Mouse (Mus musculus) cerebellum, postnatal 36 days (tissue): Measurements from ENCODE around the gene Prpf18.

Source experiments
- DNase-seq, 2 experiments: peaks; one replicate each; pipeline ENCODE4 v3.0.0; 2021 to 2022; ENCODE audit warnings: mixed read lengths in 2 of 2

Prpf18 gene

DNA sequence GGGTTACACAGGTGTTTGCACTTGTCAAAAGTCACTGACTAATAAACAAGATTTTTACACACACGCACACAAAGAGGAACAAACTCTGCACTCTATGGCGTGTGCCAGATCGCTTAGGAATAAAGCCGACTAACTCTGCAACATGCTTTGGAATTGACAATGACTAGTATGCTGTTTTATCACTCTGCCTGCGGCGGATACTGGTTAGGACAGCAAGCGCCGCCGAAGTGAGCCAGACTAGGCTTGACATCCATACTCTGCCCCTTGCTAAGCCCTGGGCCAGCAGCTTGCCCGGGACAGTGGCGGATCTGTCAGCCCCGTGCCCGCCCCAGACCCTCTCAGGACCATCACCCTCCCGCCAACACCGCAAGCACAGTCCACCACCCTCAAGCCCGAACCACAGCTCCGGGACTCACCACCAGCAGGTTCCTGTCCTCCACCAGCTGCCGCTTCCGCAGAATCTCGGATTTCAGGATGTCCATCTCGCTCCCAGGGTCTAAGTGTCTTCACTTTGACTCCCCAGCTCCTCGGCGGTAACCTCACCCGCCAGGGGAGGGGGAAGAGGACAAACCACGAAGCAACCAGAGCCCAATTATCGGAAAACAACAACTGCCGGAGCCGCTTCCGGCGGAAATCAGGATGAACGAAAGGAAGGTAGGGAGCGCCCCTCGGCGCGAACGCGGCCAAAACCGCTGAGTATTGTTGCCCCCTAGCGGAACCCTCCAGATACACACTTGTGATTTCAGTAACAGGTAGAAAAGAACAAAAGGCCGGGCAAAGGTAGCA, at the start of gene Prpf18:
Gene Prpf18, minus strand, starts transcription at position 614 of the 786 bp plus-strand sequence.
- DNase-seq = peak; percentile 87 to 92

GRCm38 (mm10) chr2:4679886-4680285, 28.0 kb upstream of the Prpf18 start:
- DNase-seq = no peak

DNA sequence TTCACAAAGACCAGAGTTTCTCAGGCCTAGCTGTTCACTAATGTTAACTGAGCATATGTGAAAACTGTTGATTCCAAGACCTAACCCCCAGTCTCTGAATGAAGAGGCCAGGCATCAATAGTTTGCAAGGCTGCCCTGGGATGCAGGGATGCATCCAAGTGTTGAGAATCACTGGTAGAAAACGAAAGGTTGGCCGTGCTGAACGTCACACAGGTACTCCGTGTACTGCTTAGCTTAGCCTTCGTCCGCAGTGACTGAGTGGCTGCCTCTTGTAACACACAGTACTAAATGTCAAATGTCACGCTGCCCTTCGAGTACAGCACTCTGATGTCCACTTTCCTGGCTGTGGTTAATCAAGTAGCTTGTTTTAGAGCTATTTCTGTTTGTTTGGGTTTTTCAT, 19.7 kb upstream of the Prpf18 start:
- no peak for DNase-seq

DNA sequence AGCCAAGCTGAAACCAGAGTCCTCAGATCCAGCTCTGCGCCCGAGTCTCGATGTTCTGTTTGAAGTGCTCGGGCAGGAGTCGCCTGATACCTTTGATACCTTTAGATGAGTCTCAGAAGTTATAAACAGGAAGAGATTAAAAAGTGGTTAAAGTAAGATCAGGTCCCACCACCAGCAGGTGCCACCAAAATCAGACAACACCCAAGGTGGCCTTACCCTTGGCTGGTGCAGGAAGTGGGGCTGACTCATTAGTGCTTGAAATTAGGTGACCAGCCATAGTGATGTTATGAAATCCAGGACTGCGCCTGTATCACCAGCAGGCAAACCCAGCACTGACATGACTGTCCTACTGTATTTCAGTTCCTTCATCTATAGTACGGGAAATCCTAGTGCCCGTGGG, 17.8 kb upstream of the Prpf18 start:
- no peak for DNase-seq

DNA sequence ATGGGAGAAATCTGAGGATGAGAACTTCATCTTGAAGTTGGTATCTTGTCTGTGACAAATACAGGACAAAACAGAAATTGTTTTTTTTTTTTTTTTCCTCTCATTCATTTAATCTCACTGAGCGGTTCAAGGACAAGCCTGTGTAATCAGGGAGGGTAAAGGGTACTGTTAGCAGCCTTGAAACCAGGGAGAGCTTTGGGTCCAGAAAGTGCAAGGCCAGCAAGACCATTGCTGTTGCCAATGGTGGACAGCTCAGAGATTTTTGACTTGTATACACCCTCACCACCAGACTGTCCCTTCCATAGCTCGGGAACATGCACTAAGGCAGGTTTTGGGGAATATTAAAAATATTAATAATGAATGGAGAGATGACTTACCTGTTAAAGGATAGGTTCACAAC, 16.7 kb upstream of the Prpf18 start:
- no peak for DNase-seq

GRCm38 (mm10) chr2:4660677-4661076, 8.8 kb upstream of the Prpf18 start:
- no peak for DNase-seq

DNA sequence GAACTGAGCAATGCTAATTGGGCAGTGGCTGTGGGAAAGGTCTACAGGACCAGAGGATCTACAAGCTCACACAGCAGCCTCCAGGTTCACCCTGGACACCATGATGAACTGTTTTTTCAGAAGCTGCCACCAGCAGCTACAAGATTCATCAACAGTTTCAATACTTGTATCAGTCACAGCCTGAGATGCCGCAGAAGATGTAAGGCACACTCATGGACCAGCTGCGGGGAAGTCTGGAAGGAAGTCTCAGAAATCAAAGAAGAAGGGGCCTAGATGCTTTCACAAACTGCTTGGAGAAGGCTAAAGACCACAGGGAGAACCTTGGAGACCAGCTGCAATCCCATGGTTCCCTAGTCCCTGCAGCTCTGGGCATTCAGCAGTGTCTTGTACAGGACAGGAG, 2.3 kb downstream of the Prpf18 start:
- DNase-seq = no peak

DNA sequence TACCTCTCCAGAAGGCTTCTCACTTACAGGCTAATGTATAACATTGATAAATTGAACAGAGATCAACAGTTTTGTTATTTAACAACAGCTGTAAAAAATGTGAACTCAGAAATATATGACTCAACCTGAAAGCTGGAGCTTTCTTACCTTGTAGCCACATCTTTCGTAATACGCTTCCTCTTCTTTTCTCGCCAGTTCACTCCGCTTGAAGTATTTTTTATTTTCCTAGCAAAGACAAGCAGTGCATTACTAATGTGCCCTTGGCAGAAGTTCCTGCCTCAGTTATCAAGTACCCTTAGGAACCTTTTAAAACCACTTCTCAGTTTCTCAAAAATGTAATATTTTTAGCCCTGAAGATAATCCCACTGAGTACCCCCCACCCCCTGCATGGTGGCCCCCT, 3.8 kb downstream of the Prpf18 start:
- DNase-seq = no peak

GRCm38 (mm10) chr2:4645066-4645465, 6.8 kb downstream of the Prpf18 start:
- DNase-seq = no peak

- no peak for DNase-seq
These were observed 13.7 kb downstream of the Prpf18 start for GRCm38 (mm10) chr2:4638189-4638588.

DNA sequence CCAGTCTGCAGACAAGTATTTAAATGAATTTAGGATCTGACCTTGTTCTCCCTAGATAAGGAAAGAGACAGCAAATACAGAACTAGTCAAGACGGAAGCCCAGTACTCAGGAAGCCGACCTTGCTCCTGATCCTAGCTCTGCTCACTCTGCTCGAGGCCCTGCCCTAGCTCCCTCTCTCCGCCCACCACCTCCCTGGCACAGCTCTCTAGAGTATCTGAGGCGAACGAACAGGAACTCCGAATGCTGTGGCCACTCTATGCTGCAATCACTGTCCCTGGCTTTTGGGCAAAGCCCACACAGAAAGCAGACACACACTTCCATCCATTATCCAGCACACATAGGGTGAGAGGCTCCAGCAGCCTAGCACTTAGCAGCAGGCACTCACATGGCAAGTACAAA, 15.3 kb downstream of the Prpf18 start:
- no peak for DNase-seq

DNA sequence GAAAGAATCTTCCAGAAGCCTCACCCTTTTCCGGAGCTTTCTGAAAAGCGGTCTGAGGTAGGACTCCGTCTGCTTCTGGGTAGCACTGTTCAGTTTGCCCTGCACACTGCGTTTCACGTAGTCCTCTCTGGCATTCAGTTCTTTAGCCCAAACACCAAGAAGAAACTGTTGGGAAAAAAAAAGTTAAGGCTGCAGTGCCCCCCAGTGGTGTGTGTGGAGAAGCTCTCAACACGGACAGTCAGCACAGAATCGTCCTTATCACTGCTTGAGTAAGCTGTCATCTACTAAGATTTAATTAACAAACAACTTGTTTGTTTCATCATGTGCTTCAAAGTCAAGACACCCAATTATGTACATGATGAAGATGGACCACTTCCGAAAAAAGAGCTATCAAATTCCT, 16.1 kb downstream of the Prpf18 start:
- peak in 1 of 2 experiments; percentile 24 for DNase-seq

DNA sequence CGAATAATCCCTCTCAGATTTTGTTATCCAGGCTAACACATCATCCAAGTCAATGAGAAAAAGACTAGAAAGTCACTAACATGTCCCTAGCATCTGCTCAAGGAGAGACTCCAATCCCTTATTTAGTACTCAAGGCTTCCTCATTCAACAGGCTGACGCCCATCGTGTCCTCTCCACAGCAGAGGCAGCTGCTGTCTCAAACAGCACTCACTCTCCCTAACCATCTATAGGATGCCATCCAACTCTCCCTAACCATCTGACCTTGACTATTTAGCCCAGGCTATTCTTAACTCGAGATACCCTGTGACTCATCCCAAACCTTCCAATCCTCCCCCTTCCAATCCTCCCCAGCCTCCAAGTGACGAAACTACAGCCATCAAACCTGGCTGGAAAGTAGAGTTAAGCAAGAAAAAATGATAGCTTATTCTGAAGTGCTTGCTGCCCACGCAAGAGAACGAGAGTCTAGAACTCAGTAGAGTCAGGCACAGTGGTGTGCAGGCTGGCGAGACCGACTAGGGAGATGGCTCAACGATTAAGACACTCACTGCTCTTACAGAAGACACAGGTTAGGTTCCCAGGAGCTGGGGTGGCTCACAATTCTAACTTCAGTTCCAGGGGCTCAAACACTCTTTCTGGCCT, 21.6 kb downstream of the Prpf18 start:
- DNase-seq = no peak

- DNase-seq = no peak
These were observed 22.4 kb downstream of the Prpf18 start for GRCm38 (mm10) chr2:4629470-4629869.

DNA sequence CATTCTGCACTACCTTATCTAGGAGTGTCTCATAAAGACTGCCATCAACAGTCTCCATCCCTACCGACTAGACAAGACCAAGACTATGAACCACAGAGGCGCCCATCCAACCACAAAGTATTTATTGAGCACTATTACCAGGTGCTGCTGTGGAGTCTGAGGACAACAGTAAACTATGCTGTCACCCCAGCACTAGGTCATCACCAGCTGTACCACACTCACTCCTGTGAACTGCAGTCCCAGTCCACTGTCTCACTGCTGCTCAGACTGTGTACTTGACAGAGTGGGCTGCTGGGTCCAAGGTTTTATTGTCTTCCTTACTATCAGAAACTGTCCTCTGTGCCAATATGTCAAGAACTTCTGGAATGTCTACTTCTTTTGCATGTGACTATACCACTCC, 23.0 kb downstream of the Prpf18 start:
- DNase-seq = no peak

DNA sequence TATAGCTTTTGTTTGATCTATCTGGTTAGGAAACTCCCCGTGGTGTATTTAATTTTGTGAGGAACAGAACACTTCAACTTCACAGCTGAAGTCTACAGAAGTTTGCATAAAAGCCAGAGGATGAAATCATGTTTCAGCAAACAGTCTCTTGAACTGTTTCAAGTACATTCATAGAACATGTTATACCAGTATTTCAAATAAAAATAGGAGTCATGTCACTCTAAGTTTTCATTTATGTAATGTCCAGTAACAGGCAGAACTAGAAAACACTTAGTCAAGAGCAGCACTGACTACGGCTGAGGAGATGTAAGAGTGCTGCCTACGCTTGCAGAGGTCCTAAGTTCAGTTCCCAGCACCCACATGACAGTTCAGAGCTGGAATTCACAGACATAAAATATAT, 25.0 kb downstream of the Prpf18 start:
- no peak for DNase-seq

- no peak for DNase-seq
These were observed 30.4 kb downstream of the Prpf18 start for GRCm38 (mm10) chr2:4621471-4621985.

DNA sequence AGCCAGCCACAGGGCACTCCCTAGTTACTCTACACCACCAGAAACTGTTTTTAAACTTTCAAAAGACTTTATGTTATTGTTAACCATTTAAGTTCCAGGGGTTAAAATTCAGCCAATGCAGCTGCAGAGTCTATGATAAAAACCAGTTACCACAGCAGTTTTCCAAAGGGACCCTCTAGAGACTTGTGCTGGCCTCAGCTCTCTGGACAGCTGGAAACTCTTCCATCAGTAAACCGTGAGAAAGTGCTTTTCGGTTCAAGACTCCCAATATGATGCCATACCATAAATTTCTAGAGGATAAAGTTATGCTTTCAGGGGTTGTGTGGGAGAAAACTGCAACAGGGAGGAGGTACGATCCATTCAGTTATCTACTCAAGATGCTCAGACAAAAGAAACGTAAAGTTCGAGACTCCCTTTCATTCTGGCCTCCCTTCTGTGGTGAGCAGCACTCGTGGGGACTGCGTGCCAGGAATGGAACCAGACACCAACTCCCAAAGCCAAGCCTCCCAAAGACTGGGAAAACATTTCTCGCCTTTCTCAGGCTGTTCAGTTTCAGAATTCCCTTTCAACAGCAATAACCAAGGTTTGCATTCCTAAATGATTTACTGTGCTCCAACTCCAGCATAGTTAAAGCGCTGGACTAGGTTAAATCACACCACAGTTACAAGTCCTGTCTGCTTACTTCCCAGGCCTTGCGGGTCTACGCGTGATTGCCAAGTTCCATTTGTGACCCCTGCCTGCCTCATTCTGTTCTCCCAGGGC, 31.1 kb downstream of the Prpf18 start:
- DNase-seq = no peak

DNA sequence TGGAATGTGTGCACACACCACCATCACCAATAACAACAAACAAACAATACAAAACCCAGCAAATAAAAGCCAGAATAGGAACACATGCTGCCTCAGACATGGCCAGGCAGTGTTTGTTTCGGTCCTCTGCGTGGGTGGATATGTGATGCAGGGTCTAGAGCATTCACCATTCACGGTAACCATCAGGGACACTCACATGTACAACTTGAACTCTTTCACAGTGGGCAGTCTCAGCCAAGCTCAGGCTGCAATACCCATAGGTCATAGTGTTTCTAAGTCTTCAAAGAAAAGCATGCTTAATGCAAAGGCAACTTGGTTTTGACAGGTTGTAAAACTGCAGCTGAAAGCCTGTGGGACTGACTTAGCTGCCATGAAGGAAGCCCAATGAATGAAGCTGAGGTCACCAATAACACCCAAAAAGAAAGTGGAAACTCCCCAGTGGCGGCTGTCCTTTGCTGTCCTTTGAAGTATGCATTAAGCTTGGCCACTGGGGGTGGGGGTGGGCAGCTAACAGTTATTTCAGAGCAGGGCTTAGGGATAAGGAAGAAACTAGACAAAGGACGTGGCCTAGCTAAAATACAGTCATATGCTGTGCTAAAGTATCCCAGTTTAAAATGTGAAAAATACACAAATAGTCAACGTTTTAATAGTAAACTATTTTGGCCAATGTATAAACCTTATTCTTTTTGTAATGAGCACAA, 31.9 kb downstream of the Prpf18 start:
- DNase-seq = no peak

- peak in 1 of 2 experiments; percentile 43 for DNase-seq
These were observed 32.8 kb downstream of the Prpf18 start for GRCm38 (mm10) chr2:4619126-4619525.

GRCm38 (mm10) chr2:4616995-4617394, 34.9 kb downstream of the Prpf18 start:
- DNase-seq = no peak

DNA sequence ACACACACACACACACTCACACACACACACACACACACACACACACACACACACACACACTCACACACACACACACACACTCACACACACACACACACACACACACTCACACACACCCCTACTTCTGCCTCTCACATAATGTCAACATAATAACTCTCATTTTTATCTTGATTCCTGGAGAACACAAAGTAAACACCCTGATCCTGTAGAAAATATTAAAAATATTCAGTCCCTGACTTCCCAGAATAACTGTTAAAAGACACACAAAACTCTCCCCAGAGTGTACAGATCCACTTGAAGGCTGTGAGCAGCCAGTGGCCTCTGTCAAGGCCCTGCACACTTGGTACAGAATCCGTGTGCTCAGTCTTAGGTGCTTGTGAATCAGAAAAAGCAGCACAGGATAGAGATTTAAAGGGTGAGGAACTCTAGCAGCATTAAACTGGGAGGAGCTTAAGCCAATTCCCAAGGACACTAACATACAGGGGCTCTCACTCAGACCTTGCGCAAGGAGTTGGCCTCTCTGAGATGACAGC, 36.8 kb downstream of the Prpf18 start:
- DNase-seq = no peak
